Mouse (Mus musculus): ENCODE measurements around the gene Olfr1180. TPM values are rescaled to one million over a fixed set of nuclear protein-coding genes. Genes with fewer than 3 reads are reported as not detected.

Gene Olfr1180
- not detected for polyA plus RNA-seq (2015; fragmentation: Illumina TruSeq; extraction: RNeasy Lipid Tissue Mini Kit (QIAGEN cat#74804); ENCODE audit: low read depth, low replicate concordance)

DNA sequence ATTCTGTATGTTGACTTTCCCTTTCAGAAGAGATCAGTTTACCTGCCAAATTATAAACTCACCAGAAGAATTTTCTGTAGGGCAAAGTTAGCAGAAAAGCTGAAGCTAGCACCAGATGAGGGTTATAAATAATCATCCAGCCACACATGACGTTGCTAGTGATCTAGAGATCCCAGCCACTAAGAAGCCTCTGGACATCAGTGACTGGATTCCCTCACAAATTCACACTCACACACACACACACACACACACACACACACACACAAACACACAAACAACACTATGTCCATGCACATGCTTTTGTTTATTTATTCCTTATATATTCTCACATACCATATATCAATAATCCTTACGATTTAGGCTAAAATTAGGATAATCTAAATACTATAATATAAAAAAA is at the start of gene Olfr1180:
Olfr1180 (minus strand) TSS at position 101 of the 400 bp plus-strand sequence.

DNA sequence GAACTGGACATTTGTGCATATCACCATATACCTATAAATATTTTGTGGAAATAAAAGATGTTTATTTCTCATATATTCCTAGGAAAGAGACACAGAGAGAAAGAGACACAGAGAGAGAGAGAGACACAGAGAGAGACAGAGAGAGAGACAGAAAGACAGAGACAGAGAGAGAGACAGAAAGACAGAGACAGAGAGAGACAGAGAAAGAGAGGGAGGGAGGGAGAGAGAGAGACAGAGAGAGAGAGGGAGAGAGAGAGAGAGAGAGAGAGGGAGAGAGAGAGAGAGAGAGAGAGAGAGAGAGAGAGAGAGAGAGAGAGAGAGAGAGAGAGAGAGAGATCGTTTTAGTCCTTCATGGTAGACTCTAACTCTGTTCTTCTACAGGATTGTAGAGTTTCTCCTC is 35.6 kb upstream of the Olfr1180 start, which contains the start of gene Olfr1183:
Olfr1183 (plus strand) TSS at position 301 of the 400 bp plus-strand sequence.

DNA sequence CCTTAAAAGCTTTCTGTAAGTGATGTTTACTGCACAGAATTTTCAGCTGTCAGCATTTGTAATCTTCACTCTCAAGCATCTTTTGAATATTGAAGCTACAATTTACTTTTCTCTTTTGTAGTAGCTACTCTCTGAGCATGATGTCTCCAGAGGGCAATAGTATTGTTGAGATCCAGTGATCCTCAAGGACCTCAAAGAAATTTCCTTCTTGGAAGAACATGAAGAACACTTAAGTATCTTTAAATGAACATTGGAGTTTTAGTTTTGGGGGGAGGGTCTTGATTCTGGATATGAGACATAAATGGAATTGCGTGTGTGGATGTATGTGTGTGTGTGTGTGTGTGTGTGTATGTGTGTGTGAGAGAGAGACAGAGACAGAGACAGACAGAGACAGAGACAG is 30.1 kb upstream of the Olfr1180 start, which contains the start of gene Gm13757:
Gm13757 (minus strand) TSS at position 101 of the 400 bp plus-strand sequence.

DNA sequence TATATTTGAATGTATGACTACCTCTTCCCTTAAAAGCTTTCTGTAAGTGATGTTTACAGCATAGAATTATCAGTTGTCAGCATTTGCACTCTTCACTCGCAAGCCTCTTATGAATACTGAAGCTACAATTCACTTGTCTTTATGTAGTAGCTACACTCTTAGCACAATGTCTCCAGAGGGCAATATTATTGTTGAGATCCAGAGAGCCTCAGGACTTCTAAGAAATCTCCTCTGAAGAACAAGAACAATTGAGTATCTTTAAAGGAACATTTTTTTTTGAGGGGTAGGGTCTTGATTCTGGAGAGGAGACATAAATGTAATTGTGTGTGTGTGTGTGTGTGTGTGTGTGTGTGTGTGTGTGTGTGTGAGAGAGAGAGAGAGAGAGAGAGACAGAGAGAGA is 7.1 kb upstream of the Olfr1180 start, which contains the start of gene Olfr1181:
Olfr1181 (minus strand) TSS at position 101 of the 400 bp plus-strand sequence.

DNA sequence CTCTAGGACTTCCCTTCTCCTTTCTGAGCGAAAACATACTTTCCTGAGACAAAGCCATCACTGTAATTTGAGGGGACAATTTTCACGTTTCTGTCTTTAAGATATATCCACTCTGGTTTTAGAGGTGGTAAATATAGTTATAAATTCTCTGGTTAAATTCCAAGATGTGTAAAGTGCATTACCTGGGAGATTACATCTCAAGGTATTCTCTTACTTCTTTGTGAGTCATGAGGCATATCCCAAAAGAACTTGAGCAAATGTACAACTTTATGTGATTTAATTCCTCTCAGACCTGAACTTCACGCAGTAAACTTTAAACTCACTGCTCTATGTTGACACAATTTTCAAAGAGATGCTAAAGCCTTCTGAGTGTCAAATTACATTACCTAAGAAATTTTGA is 12.6 kb downstream of the Olfr1180 start, which contains the start of gene Olfr1179:
Olfr1179 (minus strand) TSS at position 101 of the 400 bp plus-strand sequence.

DNA sequence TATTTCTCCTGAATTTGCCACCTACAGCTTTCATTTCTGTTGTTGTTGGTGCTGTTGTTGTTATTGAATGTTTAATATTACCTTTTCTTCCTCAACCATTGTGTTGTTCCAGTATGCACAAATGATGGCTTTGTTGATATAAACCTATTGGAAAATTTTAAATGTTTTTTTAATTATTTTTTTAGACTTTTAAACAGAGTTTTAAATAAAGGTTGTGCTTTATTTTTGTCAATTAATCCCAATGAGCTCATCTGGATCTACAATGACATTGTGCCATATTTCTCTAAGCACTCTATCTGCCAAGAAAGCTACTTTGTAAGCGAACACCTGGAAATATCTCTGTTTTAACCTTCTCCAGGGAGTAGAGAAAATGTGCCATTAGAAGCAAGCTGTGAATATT is 32.2 kb downstream of the Olfr1180 start, which contains the start of gene Olfr1178:
Olfr1178 (plus strand) TSS at position 301 of the 400 bp plus-strand sequence.

Other genes starting within 250 kb of the Olfr1180 start
- gene Olfr1168, start 237.3 kb downstream of the Olfr1180 start, polyA plus RNA-seq (2015; fragmentation: Illumina TruSeq; extraction: RNeasy Lipid Tissue Mini Kit (QIAGEN cat#74804); ENCODE audit: low read depth, low replicate concordance): not detected
- not detected for gene Olfr1170, start 190.8 kb downstream of the Olfr1180 start, polyA plus RNA-seq (2015; fragmentation: Illumina TruSeq; extraction: RNeasy Lipid Tissue Mini Kit (QIAGEN cat#74804); ENCODE audit: low read depth, low replicate concordance)
- not detected for gene Olfr1173, start 139.3 kb downstream of the Olfr1180 start, polyA plus RNA-seq (2015; fragmentation: Illumina TruSeq; extraction: RNeasy Lipid Tissue Mini Kit (QIAGEN cat#74804); ENCODE audit: low read depth, low replicate concordance)
- gene Olfr1174-ps, start 104.0 kb downstream of the Olfr1180 start, polyA plus RNA-seq (2015; fragmentation: Illumina TruSeq; extraction: RNeasy Lipid Tissue Mini Kit (QIAGEN cat#74804); ENCODE audit: low read depth, low replicate concordance): not detected
- gene Olfr1175-ps, start 91.9 kb downstream of the Olfr1180 start, polyA plus RNA-seq (2015; fragmentation: Illumina TruSeq; extraction: RNeasy Lipid Tissue Mini Kit (QIAGEN cat#74804); ENCODE audit: low read depth, low replicate concordance): not detected
- not detected for gene Olfr1176, start 82.4 kb downstream of the Olfr1180 start, polyA plus RNA-seq (2015; fragmentation: Illumina TruSeq; extraction: RNeasy Lipid Tissue Mini Kit (QIAGEN cat#74804); ENCODE audit: low read depth, low replicate concordance)
- gene Olfr1177-ps, start 72.7 kb downstream of the Olfr1180 start, polyA plus RNA-seq (2015; fragmentation: Illumina TruSeq; extraction: RNeasy Lipid Tissue Mini Kit (QIAGEN cat#74804); ENCODE audit: low read depth, low replicate concordance): not detected
- not detected for gene Olfr1178, start 32.1 kb downstream of the Olfr1180 start, polyA plus RNA-seq (2015; fragmentation: Illumina TruSeq; extraction: RNeasy Lipid Tissue Mini Kit (QIAGEN cat#74804); ENCODE audit: low read depth, low replicate concordance)
- gene Olfr1179, start 12.7 kb downstream of the Olfr1180 start, polyA plus RNA-seq (2015; fragmentation: Illumina TruSeq; extraction: RNeasy Lipid Tissue Mini Kit (QIAGEN cat#74804); ENCODE audit: low read depth, low replicate concordance): not detected
- gene Olfr1181, start 7.0 kb upstream of the Olfr1180 start, polyA plus RNA-seq (2015; fragmentation: Illumina TruSeq; extraction: RNeasy Lipid Tissue Mini Kit (QIAGEN cat#74804); ENCODE audit: low read depth, low replicate concordance): not detected
- not detected for gene Gm13757, start 30.0 kb upstream of the Olfr1180 start, polyA plus RNA-seq (2015; fragmentation: Illumina TruSeq; extraction: RNeasy Lipid Tissue Mini Kit (QIAGEN cat#74804); ENCODE audit: low read depth, low replicate concordance)
- gene Olfr1183, start 35.7 kb upstream of the Olfr1180 start, polyA plus RNA-seq (2015; fragmentation: Illumina TruSeq; extraction: RNeasy Lipid Tissue Mini Kit (QIAGEN cat#74804); ENCODE audit: low read depth, low replicate concordance): not detected
- not detected for gene Olfr1184, start 64.4 kb upstream of the Olfr1180 start, polyA plus RNA-seq (2015; fragmentation: Illumina TruSeq; extraction: RNeasy Lipid Tissue Mini Kit (QIAGEN cat#74804); ENCODE audit: low read depth, low replicate concordance)
- not detected for gene Olfr1185-ps1, start 74.2 kb upstream of the Olfr1180 start, polyA plus RNA-seq (2015; fragmentation: Illumina TruSeq; extraction: RNeasy Lipid Tissue Mini Kit (QIAGEN cat#74804); ENCODE audit: low read depth, low replicate concordance)
- not detected for gene Olfr1186, start 99.4 kb upstream of the Olfr1180 start, polyA plus RNA-seq (2015; fragmentation: Illumina TruSeq; extraction: RNeasy Lipid Tissue Mini Kit (QIAGEN cat#74804); ENCODE audit: low read depth, low replicate concordance)
- gene Olfr1188, start 137.8 kb upstream of the Olfr1180 start, polyA plus RNA-seq (2015; fragmentation: Illumina TruSeq; extraction: RNeasy Lipid Tissue Mini Kit (QIAGEN cat#74804); ENCODE audit: low read depth, low replicate concordance): not detected
- gene Olfr1189, start 167.3 kb upstream of the Olfr1180 start, polyA plus RNA-seq (2015; fragmentation: Illumina TruSeq; extraction: RNeasy Lipid Tissue Mini Kit (QIAGEN cat#74804); ENCODE audit: low read depth, low replicate concordance): not detected
- not detected for gene Olfr1191-ps1, start 221.4 kb upstream of the Olfr1180 start, polyA plus RNA-seq (2015; fragmentation: Illumina TruSeq; extraction: RNeasy Lipid Tissue Mini Kit (QIAGEN cat#74804); ENCODE audit: low read depth, low replicate concordance)
- gene Olfr1192-ps1, start 229.4 kb upstream of the Olfr1180 start, polyA plus RNA-seq (2015; fragmentation: Illumina TruSeq; extraction: RNeasy Lipid Tissue Mini Kit (QIAGEN cat#74804); ENCODE audit: low read depth, low replicate concordance): not detected